Mouse (Mus musculus) heart, adult 2 months (tissue): ENCODE results near the gene Rpgrip1l. TPM values are rescaled to one million over a fixed set of nuclear protein-coding genes. Genes with fewer than 3 reads are reported as not detected.

Experiments
- DNase-seq, 2 experiments: peaks; one replicate each; pipeline ENCODE4 v3.0.0; 2021
- H3K27ac ChIP-seq: fragments of 200-600 bp; 2 replicates; pipeline ENCODE4 v1.8.1; 2022
- H3K27me3 ChIP-seq: fragments of 200-500 bp; 2 replicates; pipeline ENCODE4 v1.6.1; 2012; ENCODE audit warnings: mild to moderate bottlenecking, low read length, inconsistent platforms, mixed read lengths; ENCODE audit not compliant: control insufficient read depth, insufficient read depth
- H3K36me3 ChIP-seq: fragments of 200-500 bp; 2 replicates; pipeline ENCODE4 v1.6.1; 2012; ENCODE audit warnings: low read length, inconsistent platforms; ENCODE audit not compliant: control insufficient read depth, insufficient read depth
- H3K4me1 ChIP-seq: fragments of 200-500 bp; 2 replicates; pipeline ENCODE4 v1.6.1; 2011; ENCODE audit warnings: low read length; ENCODE audit not compliant: control insufficient read depth, insufficient read depth
- H3K4me3 ChIP-seq: fragments of 200-600 bp; 2 replicates; pipeline ENCODE4 v1.8.1; 2022
- H3K79me2 ChIP-seq: fragments of 200-500 bp; replicated peaks from 2 replicates; pipeline ENCODE4 v1.6.1; 2012; ENCODE audit warnings: mild to moderate bottlenecking, inconsistent platforms, low read length, moderate library complexity, mixed read lengths; ENCODE audit not compliant: control insufficient read depth, insufficient read depth
- H3K9ac ChIP-seq: fragments of 200-500 bp; 2 replicates; pipeline ENCODE4 v1.6.1; 2012; ENCODE audit warnings: low read depth, mild to moderate bottlenecking, control low read depth, inconsistent platforms, low read length, mixed read lengths
- CTCF ChIP-seq: fragments of 200-600 bp; IDR thresholded peaks from 2 replicates; pipeline ENCODE4 v1.8.1; 2022; ENCODE audit warnings: antibody characterized with exemption, mild to moderate bottlenecking, moderate library complexity
- EP300 ChIP-seq: fragments of 200-500 bp; IDR thresholded peaks from 2 replicates; pipeline ENCODE4 v1.6.1; 2011; ENCODE audit warnings: low read depth, low read length, control low read depth; ENCODE audit not compliant: insufficient read depth
- POLR2A ChIP-seq: fragments of 200-500 bp; IDR thresholded peaks from 2 replicates; pipeline ENCODE4 v1.6.1; 2011; ENCODE audit warnings: mild to moderate bottlenecking, low read depth, low read length, control low read depth; ENCODE audit not compliant: insufficient read depth
- WGBS: fragments of 180-500 bp; shearing (Covaris S2); methylation state at CpG from one replicate; pipeline ENCODE4 v1.1.7; 2018; 5-methylcytosine and 5-hydroxymethylcytosine counted together
- intact Hi-C: fragments of 180-260 bp; cut with DNase I; formaldehyde crosslinking; loops from one replicate; pipeline ENCODE4 v1.15.1; 2025
- polyA plus RNA-seq: library from polyadenylated mRNA; depleted of rRNA; stranded (reverse); fragments of >200 nt; gene quantifications from 2 replicates; pipeline ENCODE4 v1.2.3, GENCODE M21; 2012
- total RNA-seq, 2 experiments: library from RNA; stranded (reverse); gene quantifications; 2 replicates each; pipeline ENCODE4 v1.2.3; 2021

Gene Rpgrip1l
- total and polyA plus RNA-seq, 3 experiments, result 0.88 to 3.6 (median 3.2) TPM

DNA sequence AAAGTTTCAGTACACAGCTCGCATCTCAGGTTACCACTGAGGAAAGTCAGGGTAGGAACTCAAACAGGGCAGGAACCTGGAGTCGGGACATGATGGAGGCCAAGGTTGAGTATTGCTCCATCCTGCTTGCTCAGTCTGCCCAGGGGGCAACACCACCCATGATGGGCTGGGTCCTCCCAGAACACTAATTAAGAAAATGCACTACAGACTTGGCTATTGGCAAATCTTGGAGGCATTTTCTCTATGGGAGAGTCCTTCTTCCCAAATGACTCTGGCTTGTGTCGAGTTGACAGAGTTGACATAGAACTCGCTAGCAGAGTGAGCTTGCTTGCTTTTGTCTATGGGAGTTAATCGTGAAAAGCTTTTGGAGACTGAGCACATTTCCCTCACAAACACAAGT is 120.1 kb downstream of the Rpgrip1l start:
- Histone ChIP-seq H3K27me3 (no peaks in the 10 kb centered on the region; the same call in 1 of the 2 replicates), H3K9ac (no peak overlapping the region), H3K4me3 (no peak overlapping the region), H3K79me2 (no peaks in the 10 kb centered on the region), H3K4me1 (peaks cover 2% of the 10 kb centered on the region; the same call in 1 of the 2 replicates), H3K36me3 (no peaks in the 10 kb centered on the region), H3K27ac (no peak overlapping the region)
- no peak for DNase-seq
- WGBS, result 86% methylated on average over 5 of the region's 5 CpGs
- intact Hi-C loops, result loop anchor here (10.0 kb wide), 1 partner anchor 1182 kb away; no protein-coding TSS in a partner anchor
- TF ChIP-seq CTCF (no peak), EP300 (no peak), POLR2A (no peak)

DNA sequence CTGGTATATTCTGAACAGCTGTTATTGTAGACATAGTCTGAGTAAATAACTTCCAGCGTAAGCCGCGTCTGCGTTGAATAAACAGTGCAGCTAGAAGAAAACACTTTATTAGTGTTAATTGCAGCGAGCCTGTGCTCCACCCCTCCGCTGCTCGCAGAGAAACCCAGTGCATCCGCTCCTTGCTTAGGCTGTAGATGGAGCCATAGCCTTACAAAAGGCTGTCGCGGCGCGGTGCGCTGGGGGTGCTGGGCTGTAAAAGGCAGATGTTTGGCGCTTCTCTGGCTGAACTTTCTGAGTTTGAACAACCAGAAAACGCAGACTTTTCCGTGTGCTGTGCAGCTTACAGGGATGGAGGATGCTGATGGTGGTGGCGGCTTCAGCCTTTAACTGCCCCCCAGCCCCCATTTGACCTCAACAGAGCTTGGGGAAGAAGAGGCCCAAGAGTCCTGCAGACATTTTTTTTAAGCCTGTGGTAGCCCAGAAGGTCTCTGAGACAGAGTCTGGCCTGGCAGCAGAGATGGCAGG is 122.2 kb downstream of the Rpgrip1l start:
- Histone ChIP-seq H3K4me1 (no peaks in the 10 kb centered on the region), H3K79me2 (no peaks in the 10 kb centered on the region), H3K9ac (no peak overlapping the region), H3K4me3 (no peak overlapping the region), H3K27ac (no peak overlapping the region), H3K36me3 (no peaks in the 10 kb centered on the region), H3K27me3 (no peaks in the 10 kb centered on the region; the same call in 1 of the 2 replicates)
- DNase-seq, result peak; percentile 50 to 66
- intact Hi-C loops, result loop anchor here (10.0 kb wide), 1 partner anchor 1184 kb away; no protein-coding TSS in a partner anchor
- TF ChIP-seq CTCF (peak; percentile 87), POLR2A (no peak), EP300 (peak; percentile 67; the same call in 1 of the 2 replicates)
- 6% methylated on average over 17 of the region's 17 CpGs for WGBS

DNA sequence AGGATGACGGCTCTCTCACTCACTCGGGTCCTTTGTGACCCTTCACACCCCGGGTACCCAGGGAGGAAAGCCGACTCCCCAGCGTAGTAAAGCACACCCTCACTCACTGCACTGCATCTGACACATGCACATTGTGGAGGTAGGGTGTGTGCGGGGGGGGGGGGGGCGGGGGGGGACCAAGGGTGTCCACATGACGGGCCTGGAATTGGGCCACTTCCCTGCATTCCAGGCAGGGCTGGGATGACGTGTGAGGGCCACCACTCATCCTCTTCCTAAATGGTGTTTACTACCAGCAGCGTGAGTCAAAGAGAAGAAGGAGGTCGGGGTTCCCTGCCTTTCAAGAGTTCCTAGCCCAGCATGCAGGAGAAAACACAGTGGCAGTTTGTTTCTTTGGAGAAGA is 124.9 kb downstream of the Rpgrip1l start:
- TF ChIP-seq EP300 (no peak), POLR2A (no peak), CTCF (no peak)
- Histone ChIP-seq H3K27me3 (no peaks in the 10 kb centered on the region; the same call in 1 of the 2 replicates), H3K36me3 (no peaks in the 10 kb centered on the region), H3K79me2 (no peaks in the 10 kb centered on the region), H3K4me1 (no peaks in the 10 kb centered on the region), H3K27ac (no peak overlapping the region), H3K4me3 (no peak overlapping the region), H3K9ac (no peak overlapping the region)
- intact Hi-C loops, result no loop called here
- no peak for DNase-seq
- 48% methylated on average over 11 of the region's 11 CpGs for WGBS

DNA sequence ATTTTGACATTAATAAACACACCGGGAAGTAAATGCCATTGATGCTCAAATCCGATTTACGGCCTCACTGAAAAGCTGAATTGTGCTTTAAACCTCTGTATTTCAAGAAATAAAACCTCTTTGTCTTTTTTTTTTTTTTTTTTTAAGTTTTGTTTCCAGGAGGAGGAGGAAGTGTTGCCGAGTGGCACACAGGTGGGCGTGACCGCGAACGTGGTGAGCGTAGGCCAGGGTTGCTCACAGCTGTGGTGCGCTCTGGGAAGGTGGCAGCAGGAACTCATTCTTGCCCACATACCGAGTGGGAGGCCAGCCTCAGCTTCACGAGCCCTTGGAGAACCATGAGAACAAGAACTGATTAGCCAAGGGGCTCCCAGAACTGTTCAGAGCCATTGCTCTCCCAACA is 126.7 kb downstream of the Rpgrip1l start:
- no peak for TF ChIP-seq EP300
- no peak for TF ChIP-seq POLR2A
- TF ChIP-seq CTCF, result no peak
- Histone ChIP-seq H3K27ac (no peak overlapping the region), H3K36me3 (no peaks in the 10 kb centered on the region), H3K27me3 (no peaks in the 10 kb centered on the region; the same call in 1 of the 2 replicates), H3K4me3 (no peak overlapping the region), H3K4me1 (no peaks in the 10 kb centered on the region), H3K79me2 (no peaks in the 10 kb centered on the region), H3K9ac (no peak overlapping the region)
- DNase-seq, result no peak
- 74% methylated on average over 12 of the region's 12 CpGs for WGBS
- intact Hi-C loops, result no loop called here

DNA sequence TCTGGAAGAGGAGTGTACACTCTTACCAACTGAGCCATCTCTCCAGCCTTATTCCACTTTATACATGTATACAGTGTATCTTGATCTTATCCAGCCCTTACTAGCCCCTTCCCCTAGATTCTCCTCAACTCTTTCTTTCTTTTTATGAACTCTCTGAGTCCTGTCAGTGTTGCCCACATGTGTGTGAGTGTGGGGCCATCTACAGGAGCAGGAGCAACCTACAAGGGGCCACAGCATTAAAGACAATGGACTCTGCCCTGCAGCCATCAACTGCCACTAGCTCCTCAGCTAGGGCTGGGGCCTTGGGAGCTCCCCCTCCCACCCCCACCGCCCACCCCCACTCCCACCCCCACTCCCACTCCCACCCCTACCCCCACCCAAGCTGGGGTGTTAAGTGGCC is 135.4 kb downstream of the Rpgrip1l start:
- Histone ChIP-seq H3K27ac (no peak overlapping the region), H3K36me3 (no peaks in the 10 kb centered on the region), H3K27me3 (no peaks in the 10 kb centered on the region), H3K4me1 (no peaks in the 10 kb centered on the region), H3K9ac (no peak overlapping the region), H3K4me3 (no peak overlapping the region), H3K79me2 (no peaks in the 10 kb centered on the region)
- no peak for DNase-seq
- intact Hi-C loops, result no loop called here
- 42% methylated on average over 1 of the region's 1 CpGs for WGBS
- TF ChIP-seq EP300, result no peak
- no peak for TF ChIP-seq CTCF
- TF ChIP-seq POLR2A, result no peak

DNA sequence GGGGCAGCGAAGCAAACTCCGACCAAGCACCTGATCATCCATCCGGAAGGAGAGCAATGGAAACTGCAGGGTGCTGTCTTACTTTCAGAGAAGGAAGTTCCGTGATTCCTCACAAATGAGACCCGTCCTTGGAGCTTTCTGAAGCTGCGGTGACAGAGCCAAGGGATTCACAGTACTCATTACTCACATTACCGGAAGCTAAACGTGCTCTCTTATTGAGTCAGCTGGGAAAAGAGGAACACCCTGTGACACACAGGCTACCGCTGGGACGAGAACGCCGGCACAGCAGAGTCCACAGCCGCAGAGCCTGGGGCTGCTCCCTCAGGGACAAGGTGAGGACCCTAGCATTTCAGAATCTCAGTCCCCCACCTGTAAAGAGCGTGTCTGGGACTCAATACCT is 136.9 kb downstream of the Rpgrip1l start:
- Histone ChIP-seq H3K27ac (no peak overlapping the region), H3K27me3 (no peaks in the 10 kb centered on the region), H3K4me1 (no peaks in the 10 kb centered on the region), H3K4me3 (no peak overlapping the region), H3K79me2 (no peaks in the 10 kb centered on the region), H3K36me3 (no peaks in the 10 kb centered on the region), H3K9ac (no peak overlapping the region)
- no peak for DNase-seq
- intact Hi-C loops, result no loop called here
- TF ChIP-seq CTCF (no peak), EP300 (no peak), POLR2A (no peak)
- WGBS, result 60% methylated on average over 14 of the region's 14 CpGs
